Mouse (Mus musculus) limb, embryonic 14.5 days (tissue): ENCODE results near the gene Ccdc158. TPM values are rescaled to one million over a fixed set of nuclear protein-coding genes. Genes with fewer than 3 reads are reported as not detected.
A peak's percentile ranks its signal among the peaks of the same experiment; 100 is the strongest.

ENCODE experiments used
- ATAC-seq: fragments of 200-750 bp; cut with Nextera tagmentation; 2 replicates; pipeline ENCODE4 v1.8.0; 2017; ENCODE audit warnings: low read depth, moderate number of reproducible peaks, moderate TSS enrichment; ENCODE audit not compliant: low FRiP score
- DNase-seq: peaks from one replicate; pipeline ENCODE4 v3.0.0-alpha.2; 2015; ENCODE audit warnings: low spot score
- H3K27ac ChIP-seq: fragments of 300-500 bp; sonication (generic); replicated peaks from 2 replicates; pipeline ENCODE4 v1.5.1; 2014; ENCODE audit warnings: low read depth, mild to moderate bottlenecking, low read length, moderate library complexity, mixed read lengths
- H3K27me3 ChIP-seq: fragments of 300-500 bp; sonication (generic); 2 replicates; pipeline ENCODE4 v1.6.1; 2014; ENCODE audit warnings: low read length, mixed read lengths; ENCODE audit not compliant: control insufficient read depth, insufficient read depth
- H3K36me3 ChIP-seq: fragments of 300-500 bp; sonication (generic); 2 replicates; pipeline ENCODE4 v1.6.1; 2014; ENCODE audit warnings: mild to moderate bottlenecking, low read length, moderate library complexity, mixed read lengths; ENCODE audit not compliant: control insufficient read depth, insufficient read depth
- H3K4me1 ChIP-seq: fragments of 300-500 bp; sonication (generic); 2 replicates; pipeline ENCODE4 v1.6.1; 2014; ENCODE audit warnings: antibody characterized with exemption, low read length, mixed read lengths; ENCODE audit not compliant: control insufficient read depth, insufficient read depth
- H3K4me2 ChIP-seq: fragments of 300-500 bp; sonication (generic); replicated peaks from 2 replicates; pipeline ENCODE4 v1.6.1; 2014; ENCODE audit warnings: low read depth, mild to moderate bottlenecking, low read length, moderate library complexity; ENCODE audit not compliant: severe bottlenecking
- H3K4me3 ChIP-seq: fragments of 300-500 bp; sonication (generic); replicated peaks from 2 replicates; pipeline ENCODE4 v1.5.1; 2014; ENCODE audit warnings: low read length
- H3K9ac ChIP-seq: fragments of 300-500 bp; sonication (generic); 2 replicates; pipeline ENCODE4 v1.6.1; 2014; ENCODE audit warnings: mild to moderate bottlenecking, low read depth, low read length, moderate library complexity; ENCODE audit not compliant: severe bottlenecking
- H3K9me3 ChIP-seq: fragments of 300-500 bp; sonication (generic); 2 replicates; pipeline ENCODE4 v1.6.1; 2016; ENCODE audit warnings: low read length; ENCODE audit not compliant: control insufficient read depth
- POLR2A ChIP-seq: fragments of 200-500 bp; IDR thresholded peaks from 2 replicates; pipeline ENCODE4 v1.8.0; 2012; ENCODE audit warnings: inconsistent platforms, mild to moderate bottlenecking, moderate library complexity, borderline replicate concordance; ENCODE audit not compliant: insufficient read depth, insufficient read length; ENCODE audit errors: extremely low read depth
- WGBS: fragments of 180-500 bp; shearing (Covaris S2); extraction: QIAGEN DNeasy Blood & Tissue Kit; methylation state at CpG from one replicate; pipeline ENCODE4 v1.1.7; 2014; 5-methylcytosine and 5-hydroxymethylcytosine counted together
- polyA plus RNA-seq, 2 experiments: library from polyadenylated mRNA; depleted of rRNA in 1 of 2; stranded (reverse) in 1 of 2; unstranded in 1 of 2; fragments of >200 nt; fragmentation: Nextera tagmentation in 1 of 2; extraction: Ambion mirVana in 1 of 2; gene quantifications; 2 replicates each; pipeline versions ENCODE4 v1.2.1 to v1.2.3; 2012 to 2014

The Ccdc158 gene
- polyA plus RNA-seq, 2 experiments, result 1.5 to 2.0 TPM

GRCm38 (mm10) chr5:92607492-92608229 lies 67.4 kb downstream of the Ccdc158 start:
- Histone ChIP-seq H3K4me2 (no peak overlapping the region), H3K27me3 (no peaks in the 10 kb centered on the region), H3K4me3 (no peak overlapping the region), H3K9me3 (no peaks in the 10 kb centered on the region), H3K36me3 (no peaks in the 10 kb centered on the region), H3K27ac (no peak overlapping the region), H3K9ac (no peak overlapping the region), H3K4me1 (peaks cover 8% of the 10 kb centered on the region; the same call in 1 of the 2 replicates)
- ATAC-seq (no peak), DNase-seq (no peak)
- TF ChIP-seq POLR2A, result no peak
- 86% methylated on average over 5 of the region's 5 CpGs for WGBS

GRCm38 (mm10) chr5:92604452-92605247 lies 70.4 kb downstream of the Ccdc158 start:
- no peak for ATAC-seq
- no peak overlapping the region for H3K9ac ChIP-seq
- no peak for TF ChIP-seq POLR2A
- DNase-seq, result peak; percentile 65
- WGBS, result 61% methylated on average over 10 of the region's 10 CpGs
- H3K27me3 ChIP-seq, result no peaks in the 10 kb centered on the region
- no peaks in the 10 kb centered on the region for H3K9me3 ChIP-seq
- H3K36me3 ChIP-seq, result no peaks in the 10 kb centered on the region
- H3K27ac ChIP-seq, result no peak overlapping the region
- H3K4me2 ChIP-seq, result no peak overlapping the region
- H3K4me3 ChIP-seq, result no peak overlapping the region
- H3K4me1 ChIP-seq, result peaks cover 8% of the 10 kb centered on the region; the same call in 1 of the 2 replicates

GRCm38 (mm10) chr5:92602691-92603690 lies 72.1 kb downstream of the Ccdc158 start, which contains the start of gene Stbd1:
TSS of gene Stbd1 (plus strand) at chr5:92603041.
- Histone ChIP-seq H3K27me3 (no peaks in the 10 kb centered on the region), H3K9me3 (no peaks in the 10 kb centered on the region), H3K4me1 (peaks cover 8% of the 10 kb centered on the region; the same call in 1 of the 2 replicates), H3K9ac (peak within 1 kb of the TSS; percentile 73), H3K4me2 (peak within 1 kb of the TSS; percentile 91), H3K36me3 (no peaks in the 10 kb centered on the region), H3K4me3 (peak within 1 kb of the TSS; percentile 69), H3K27ac (no peak within 1 kb of the TSS; the same call in 1 of the 2 replicates)
- no peak for TF ChIP-seq POLR2A
- peak; percentile 86 for DNase-seq
- under 1% methylated on average over 51 of the region's 69 CpGs for WGBS
- peak; percentile 89 for ATAC-seq

GRCm38 (mm10) chr5:92599030-92599429 lies 76.0 kb downstream of the Ccdc158 start:
- 67% methylated on average over 10 of the region's 10 CpGs for WGBS
- Histone ChIP-seq H3K4me1 (peaks cover 3% of the 10 kb centered on the region; the same call in 1 of the 2 replicates), H3K9ac (no peak overlapping the region), H3K36me3 (no peaks in the 10 kb centered on the region), H3K4me2 (no peak overlapping the region), H3K4me3 (no peak overlapping the region), H3K27me3 (no peaks in the 10 kb centered on the region), H3K9me3 (no peaks in the 10 kb centered on the region), H3K27ac (no peak overlapping the region)
- 0 out of 2 replicates have a peak, but pooled peaks have one; percentile 41 for ATAC-seq
- peak; percentile 62 for DNase-seq
- no peak for TF ChIP-seq POLR2A
